Mouse (Mus musculus): ENCODE data around the gene Lekr1. TPM values are rescaled to one million over a fixed set of nuclear protein-coding genes. Genes with fewer than 3 reads are reported as not detected.

Gene Lekr1
- polyA plus RNA-seq, 1 experiment from 2014 or later = 5.7 TPM

- Histone ChIP-seq H3K27ac (no peak overlapping the region), H3K36me3 (no peaks in the 10 kb centered on the region), H3K9ac (replicated peaks) (no peak overlapping the region), H3K4me1 (replicated peaks) (no peaks in the 10 kb centered on the region), H3K4me2 (replicated peaks) (no peak overlapping the region), H3K27me3 (no peaks in the 10 kb centered on the region), H3K4me3 (replicated peaks) (no peak overlapping the region), H3K9me3 (no peaks in the 10 kb centered on the region)
- 74% methylated on average over 5 of the region's 5 CpGs for WGBS
- no peak for ATAC-seq
These were observed 116.2 kb downstream of the Lekr1 start for GRCm38 (mm10) chr3:65782246-65782645.

GRCm38 (mm10) chr3:65790076-65790685 is 124.2 kb downstream of the Lekr1 start:
- 66% methylated on average over 3 of the region's 3 CpGs for WGBS
- H3K4me3 ChIP-seq (replicated peaks) = no peak overlapping the region
- no peaks in the 10 kb centered on the region for H3K27me3 ChIP-seq
- no peaks in the 10 kb centered on the region for H3K36me3 ChIP-seq
- no peaks in the 10 kb centered on the region for H3K9me3 ChIP-seq
- no peak overlapping the region for H3K9ac ChIP-seq (replicated peaks)
- H3K27ac ChIP-seq = no peak overlapping the region
- no peaks in the 10 kb centered on the region for H3K4me1 ChIP-seq (replicated peaks)
- ATAC-seq = no peak
- H3K4me2 ChIP-seq (replicated peaks) = no peak overlapping the region

DNA sequence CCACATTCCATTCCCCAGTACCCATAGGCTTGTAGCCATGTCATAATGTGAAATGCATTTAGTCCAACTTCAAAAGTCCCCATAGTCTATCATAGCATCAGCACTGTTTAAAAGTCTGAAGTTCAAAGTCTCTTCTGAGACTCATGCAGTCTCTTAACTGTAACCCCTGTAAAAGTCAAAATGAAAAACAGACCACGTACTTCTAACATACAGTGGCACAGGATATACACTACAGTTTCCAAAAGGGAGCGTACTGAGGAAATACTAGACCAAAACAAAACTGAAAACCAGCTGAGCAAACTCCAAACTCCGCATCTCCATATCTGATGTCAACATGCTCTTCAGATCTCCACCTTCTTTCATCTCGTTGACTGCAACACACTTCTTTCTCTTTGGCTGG is 127.5 kb downstream of the Lekr1 start:
- H3K9ac ChIP-seq (replicated peaks) = no peak overlapping the region
- WGBS = 86% methylated on average over 4 of the region's 4 CpGs
- no peak for ATAC-seq

DNA sequence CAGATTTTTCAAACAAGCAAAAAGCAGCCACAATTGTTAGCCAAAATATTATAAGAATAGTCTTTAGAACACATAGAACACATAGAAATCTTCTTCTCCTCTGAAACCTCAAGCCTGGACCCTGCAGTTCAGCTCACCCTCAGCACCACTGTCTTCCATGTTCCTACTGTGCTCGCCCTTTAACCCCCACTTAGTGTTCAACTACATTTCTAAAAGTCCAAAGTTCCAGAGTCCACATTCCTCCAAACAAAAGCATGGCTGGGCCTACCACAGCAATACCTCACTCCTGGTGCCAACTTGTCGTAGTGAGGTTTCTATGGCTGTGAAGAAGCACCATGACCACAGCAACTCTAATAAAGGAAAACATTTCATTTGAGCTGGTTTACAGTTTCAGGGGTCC is 128.7 kb downstream of the Lekr1 start:
- no peak overlapping the region for H3K4me3 ChIP-seq (replicated peaks)

More for the DNA sequence above, 127.5 kb downstream of the Lekr1 start:
- H3K4me1 ChIP-seq (replicated peaks) = no peaks in the 10 kb centered on the region
- no peaks in the 10 kb centered on the region for H3K27me3 ChIP-seq
- no peak overlapping the region for H3K4me3 ChIP-seq (replicated peaks)
- no peak overlapping the region for H3K4me2 ChIP-seq (replicated peaks)
- no peaks in the 10 kb centered on the region for H3K36me3 ChIP-seq
- H3K9me3 ChIP-seq = no peaks in the 10 kb centered on the region
- H3K27ac ChIP-seq = no peak overlapping the region

DNA sequence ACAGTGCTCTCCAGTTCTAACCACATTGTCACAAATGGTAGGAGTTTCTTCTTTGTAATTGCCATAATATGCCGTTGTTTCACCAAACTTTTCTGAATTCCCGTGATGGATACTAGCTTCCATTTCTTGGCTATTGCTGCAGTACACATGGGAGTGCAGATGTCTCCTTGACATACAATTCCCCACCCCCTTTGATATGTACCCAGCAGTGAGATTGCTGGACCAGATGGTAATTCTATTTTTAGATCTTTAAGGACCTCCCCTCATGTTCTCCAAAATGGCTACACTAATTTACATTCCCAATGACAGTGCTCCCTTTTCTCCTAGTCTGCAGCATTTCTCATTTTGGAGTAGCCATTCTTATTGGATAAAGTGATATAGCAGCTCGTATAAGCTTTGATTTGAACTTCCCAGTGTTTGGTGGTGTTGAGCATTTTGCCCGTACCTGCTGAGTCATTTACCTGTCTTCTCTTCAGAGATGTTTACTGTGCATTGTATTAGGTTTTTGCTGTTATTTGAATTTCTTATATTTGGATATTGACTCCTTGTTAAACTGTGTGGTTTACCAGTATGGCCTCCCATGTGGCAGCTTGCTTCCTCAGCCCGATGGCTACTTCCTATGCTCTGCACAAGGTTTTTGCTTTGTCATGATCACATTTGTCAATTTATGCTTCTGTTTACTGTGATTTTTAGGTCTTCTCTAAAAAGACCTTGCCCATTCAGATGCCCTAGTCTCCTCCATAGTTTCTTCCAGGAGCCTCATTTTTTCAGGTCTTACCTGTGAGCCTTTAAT is 131.5 kb downstream of the Lekr1 start:
- H3K4me2 ChIP-seq (replicated peaks) = no peak overlapping the region
- 93% methylated on average over 5 of the region's 5 CpGs for WGBS
- H3K4me1 ChIP-seq (replicated peaks) = no peaks in the 10 kb centered on the region
- no peak overlapping the region for H3K27ac ChIP-seq
- no peaks in the 10 kb centered on the region for H3K36me3 ChIP-seq
- ATAC-seq = no peak
- H3K9ac ChIP-seq (replicated peaks) = no peak overlapping the region
- H3K27me3 ChIP-seq = no peaks in the 10 kb centered on the region
- no peak overlapping the region for H3K4me3 ChIP-seq (replicated peaks)
- no peaks in the 10 kb centered on the region for H3K9me3 ChIP-seq

More for the DNA sequence above, 128.7 kb downstream of the Lekr1 start:
- Histone ChIP-seq H3K4me1 (replicated peaks) (no peaks in the 10 kb centered on the region), H3K27me3 (no peaks in the 10 kb centered on the region), H3K9ac (replicated peaks) (no peak overlapping the region), H3K9me3 (no peaks in the 10 kb centered on the region), H3K27ac (no peak overlapping the region), H3K36me3 (no peaks in the 10 kb centered on the region), H3K4me2 (replicated peaks) (no peak overlapping the region)
- WGBS = 82% methylated on average over 2 of the region's 2 CpGs
- no peak for ATAC-seq

- no peak overlapping the region for H3K4me2 ChIP-seq (replicated peaks)
- no peak overlapping the region for H3K4me3 ChIP-seq (replicated peaks)
- H3K36me3 ChIP-seq = no peaks in the 10 kb centered on the region
- H3K27ac ChIP-seq = no peak overlapping the region
- no peak for ATAC-seq
- WGBS = 91% methylated on average over 4 of the region's 4 CpGs
- H3K27me3 ChIP-seq = no peaks in the 10 kb centered on the region
- H3K9me3 ChIP-seq = no peaks in the 10 kb centered on the region
- H3K9ac ChIP-seq (replicated peaks) = no peak overlapping the region
- no peaks in the 10 kb centered on the region for H3K4me1 ChIP-seq (replicated peaks)
These were observed 134.9 kb downstream of the Lekr1 start for GRCm38 (mm10) chr3:65800962-65801361.

DNA sequence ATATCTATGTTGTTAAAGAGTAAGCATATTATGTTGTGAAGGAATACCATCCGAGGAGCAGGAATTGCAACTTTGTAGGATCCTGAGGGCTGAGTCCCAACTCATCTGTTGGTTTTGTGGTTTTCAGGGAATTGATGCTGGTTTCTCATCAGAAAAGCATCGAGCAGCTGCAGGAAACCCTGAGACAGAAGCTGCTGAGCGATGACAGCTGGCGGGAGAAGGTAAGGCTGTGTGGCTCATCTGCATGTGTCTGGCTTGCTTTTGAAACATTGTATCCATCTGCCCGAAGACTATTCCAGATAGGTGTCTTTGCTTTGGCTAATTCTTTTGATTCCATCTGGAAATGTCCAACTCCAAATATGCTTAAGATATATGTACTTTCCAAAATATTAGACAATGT is 136.2 kb downstream of the Lekr1 start:
- Histone ChIP-seq H3K4me1 (replicated peaks) (no peaks in the 10 kb centered on the region), H3K9me3 (no peaks in the 10 kb centered on the region), H3K9ac (replicated peaks) (no peak overlapping the region), H3K4me3 (replicated peaks) (no peak overlapping the region), H3K4me2 (replicated peaks) (no peak overlapping the region), H3K27me3 (no peaks in the 10 kb centered on the region), H3K27ac (no peak overlapping the region), H3K36me3 (no peaks in the 10 kb centered on the region)
- WGBS = 93% methylated on average over 5 of the region's 5 CpGs
- ATAC-seq = no peak

DNA sequence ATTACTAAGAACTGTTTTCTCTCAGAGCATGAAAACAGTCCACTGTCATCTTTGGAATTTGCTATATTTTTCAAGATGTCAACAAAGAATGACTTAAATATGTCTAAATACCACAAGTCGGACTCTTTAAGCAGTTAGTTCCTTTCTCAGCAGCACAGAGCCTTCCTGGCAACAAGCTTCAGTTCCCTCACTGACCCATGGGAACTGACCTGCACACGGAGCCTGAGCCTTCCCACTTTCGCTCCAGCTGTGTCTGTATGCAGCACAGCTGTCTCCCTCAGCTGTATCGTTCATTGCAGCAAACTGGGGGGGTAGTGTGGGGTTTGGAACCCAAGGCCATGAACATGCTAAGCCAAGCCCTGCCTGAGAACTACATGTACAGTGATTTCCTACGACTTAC is 136.8 kb downstream of the Lekr1 start:
- Histone ChIP-seq H3K4me1 (replicated peaks) (no peaks in the 10 kb centered on the region), H3K9me3 (no peaks in the 10 kb centered on the region), H3K27ac (no peak overlapping the region), H3K4me3 (replicated peaks) (no peak overlapping the region), H3K9ac (replicated peaks) (no peak overlapping the region), H3K36me3 (no peaks in the 10 kb centered on the region), H3K4me2 (replicated peaks) (no peak overlapping the region), H3K27me3 (no peaks in the 10 kb centered on the region)
- no peak for ATAC-seq
- WGBS = 77% methylated on average over 5 of the region's 5 CpGs

GRCm38 (mm10) chr3:65814881-65815280 is 148.9 kb downstream of the Lekr1 start:
- Histone ChIP-seq H3K4me3 (replicated peaks) (no peak overlapping the region), H3K27ac (no peak overlapping the region), H3K4me2 (replicated peaks) (no peak overlapping the region), H3K9me3 (no peaks in the 10 kb centered on the region), H3K36me3 (no peaks in the 10 kb centered on the region), H3K9ac (replicated peaks) (no peak overlapping the region), H3K27me3 (no peaks in the 10 kb centered on the region), H3K4me1 (replicated peaks) (no peaks in the 10 kb centered on the region)
- no peak for ATAC-seq
- 83% methylated on average over 6 of the region's 6 CpGs for WGBS

- no peaks in the 10 kb centered on the region for H3K9me3 ChIP-seq
- H3K27ac ChIP-seq = no peak overlapping the region
- no peak overlapping the region for H3K9ac ChIP-seq (replicated peaks)
- H3K36me3 ChIP-seq = no peaks in the 10 kb centered on the region
- no peak overlapping the region for H3K4me2 ChIP-seq (replicated peaks)
- no peaks in the 10 kb centered on the region for H3K4me1 ChIP-seq (replicated peaks)
- no peak overlapping the region for H3K4me3 ChIP-seq (replicated peaks)
- no peak for ATAC-seq
- no peaks in the 10 kb centered on the region for H3K27me3 ChIP-seq
- 83% methylated on average over 10 of the region's 10 CpGs for WGBS
These were observed 150.0 kb downstream of the Lekr1 start for GRCm38 (mm10) chr3:65816012-65816411.

GRCm38 (mm10) chr3:65818597-65818996 is 152.6 kb downstream of the Lekr1 start:
- Histone ChIP-seq H3K27me3 (no peaks in the 10 kb centered on the region), H3K4me2 (replicated peaks) (no peak overlapping the region), H3K9me3 (no peaks in the 10 kb centered on the region), H3K4me1 (replicated peaks) (no peaks in the 10 kb centered on the region), H3K4me3 (replicated peaks) (no peak overlapping the region), H3K27ac (no peak overlapping the region), H3K9ac (replicated peaks) (no peak overlapping the region), H3K36me3 (no peaks in the 10 kb centered on the region)
- no peak for ATAC-seq
- WGBS = 87% methylated on average over 4 of the region's 4 CpGs

DNA sequence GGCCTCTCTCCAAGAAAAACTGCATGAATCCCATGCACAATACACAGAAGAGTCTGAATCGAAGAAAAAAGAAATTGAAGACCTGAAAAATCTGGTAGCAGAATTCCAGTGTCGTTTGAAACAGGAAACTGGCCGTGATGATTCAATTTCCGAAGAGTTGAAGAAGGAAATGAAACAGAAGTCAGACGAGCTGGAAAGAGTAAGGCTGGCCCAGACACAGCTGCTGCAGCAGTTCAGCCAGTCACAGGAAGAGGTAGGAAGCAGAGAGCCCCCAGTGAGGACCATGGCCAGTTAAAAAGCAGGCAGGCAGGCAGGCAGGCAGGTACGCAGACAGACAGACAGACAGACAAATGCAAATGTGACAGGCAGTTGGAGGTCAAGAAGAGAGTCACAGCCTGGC is 153.8 kb downstream of the Lekr1 start:
- no peak for ATAC-seq
- 72% methylated on average over 6 of the region's 6 CpGs for WGBS
- Histone ChIP-seq H3K27ac (no peak overlapping the region), H3K9ac (replicated peaks) (no peak overlapping the region), H3K36me3 (no peaks in the 10 kb centered on the region), H3K4me2 (replicated peaks) (no peak overlapping the region), H3K9me3 (no peaks in the 10 kb centered on the region), H3K4me1 (replicated peaks) (no peaks in the 10 kb centered on the region), H3K4me3 (replicated peaks) (no peak overlapping the region), H3K27me3 (no peaks in the 10 kb centered on the region)

GRCm38 (mm10) chr3:65824886-65825285 is 158.9 kb downstream of the Lekr1 start:
- Histone ChIP-seq H3K9me3 (no peaks in the 10 kb centered on the region), H3K27me3 (no peaks in the 10 kb centered on the region), H3K4me3 (replicated peaks) (no peak overlapping the region), H3K4me2 (replicated peaks) (no peak overlapping the region), H3K9ac (replicated peaks) (no peak overlapping the region), H3K4me1 (replicated peaks) (peaks cover 6% of the 10 kb centered on the region), H3K36me3 (no peaks in the 10 kb centered on the region), H3K27ac (no peak overlapping the region)
- ATAC-seq = no peak
- WGBS = 56% methylated on average over 3 of the region's 3 CpGs
